Mouse (Mus musculus) forebrain, embryonic 15.5 days (tissue): Measurements from ENCODE around the gene Olfr165. TPM values are rescaled to one million over a fixed set of nuclear protein-coding genes. Genes with fewer than 3 reads are reported as not detected.
"Not testable (repeated sequence)": the region's sequence is repeated elsewhere in the genome, so short reads cannot be mapped to it uniquely, and the experiment has no call there.

Experiments
- ATAC-seq: fragments of 200-750 bp; cut with Nextera tagmentation; replicated peaks from 2 replicates; pipeline ENCODE4 v1.8.0; 2017; ENCODE audit warnings: mild to moderate bottlenecking, moderate TSS enrichment, moderate library complexity
- H3K27ac ChIP-seq: fragments of 300-500 bp; sonication (generic); replicated peaks from 2 replicates; pipeline ENCODE4 v1.5.1; 2015; ENCODE audit warnings: mild to moderate bottlenecking, inconsistent platforms
- H3K27me3 ChIP-seq: fragments of 300-500 bp; sonication (generic); 2 replicates; pipeline ENCODE4 v1.6.1; 2015; ENCODE audit warnings: inconsistent platforms
- H3K36me3 ChIP-seq: fragments of 300-500 bp; sonication (generic); 2 replicates; pipeline ENCODE4 v1.6.1; 2015; ENCODE audit warnings: mild to moderate bottlenecking, inconsistent platforms
- H3K4me1 ChIP-seq: fragments of 300-500 bp; sonication (generic); 2 replicates; pipeline ENCODE4 v1.6.1; 2015; ENCODE audit warnings: inconsistent platforms
- H3K4me2 ChIP-seq: fragments of 300-500 bp; sonication (generic); replicated peaks from 2 replicates; pipeline ENCODE4 v1.6.1; 2015; ENCODE audit warnings: mild to moderate bottlenecking, inconsistent platforms
- H3K4me3 ChIP-seq: fragments of 300-500 bp; sonication (generic); 2 replicates; pipeline ENCODE4 v1.5.1; 2015; ENCODE audit warnings: mild to moderate bottlenecking, inconsistent platforms
- H3K9ac ChIP-seq: fragments of 300-500 bp; sonication (generic); replicated peaks from 2 replicates; pipeline ENCODE4 v1.6.1; 2015; ENCODE audit warnings: mild to moderate bottlenecking, inconsistent platforms
- H3K9me3 ChIP-seq: fragments of 300-500 bp; sonication (generic); 2 replicates; pipeline ENCODE4 v1.6.1; 2016; ENCODE audit warnings: inconsistent platforms
- WGBS: fragments of 180-500 bp; shearing (Covaris S2); methylation state at CpG from one replicate; pipeline ENCODE4 v1.1.7; 2015; ENCODE audit warnings: mixed read lengths; 5-methylcytosine and 5-hydroxymethylcytosine counted together
- polyA plus RNA-seq: library from polyadenylated mRNA; unstranded; fragments of >200 nt; fragmentation: Nextera tagmentation; extraction: Ambion mirVana; gene quantifications from 2 replicates; pipeline ENCODE4 v1.2.1, GENCODE M21; 2015

Olfr165 gene
- not detected in 2 replicates for polyA plus RNA-seq

DNA sequence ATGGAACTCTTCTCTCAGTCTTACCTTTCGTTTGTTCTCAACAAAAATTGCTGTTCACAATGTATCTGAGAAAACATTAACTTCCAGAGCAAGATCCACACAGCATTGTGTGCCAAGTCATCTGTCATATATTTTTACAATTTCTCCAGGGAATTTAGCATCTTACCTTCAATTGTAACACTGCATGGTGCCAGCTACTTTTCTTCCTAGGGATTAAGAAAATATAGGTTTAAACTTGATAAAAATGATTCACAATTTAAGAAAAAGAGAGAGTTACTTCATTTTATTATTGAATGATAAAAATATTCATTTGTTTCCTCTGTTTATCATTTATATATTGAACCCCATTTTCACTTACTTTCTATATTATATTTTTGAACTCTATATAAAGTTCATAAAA lies at the start of gene Olfr165:
Olfr165 (minus strand) TSS at position 101 of the 400 bp plus-strand sequence.
- Histone ChIP-seq H3K36me3 (no peaks in the 10 kb centered on the region), H3K4me2 (no peak within 1 kb of the TSS), H3K27ac (no peak within 1 kb of the TSS), H3K4me1 (no peaks in the 10 kb centered on the region), H3K27me3 (no peaks in the 10 kb centered on the region), H3K4me3 (no peak within 1 kb of the TSS), H3K9me3 (no peaks in the 10 kb centered on the region), H3K9ac (no peak within 1 kb of the TSS)
- WGBS, result 53% methylated on average over 1 of the region's 1 CpGs
- ATAC-seq, result no peak

DNA sequence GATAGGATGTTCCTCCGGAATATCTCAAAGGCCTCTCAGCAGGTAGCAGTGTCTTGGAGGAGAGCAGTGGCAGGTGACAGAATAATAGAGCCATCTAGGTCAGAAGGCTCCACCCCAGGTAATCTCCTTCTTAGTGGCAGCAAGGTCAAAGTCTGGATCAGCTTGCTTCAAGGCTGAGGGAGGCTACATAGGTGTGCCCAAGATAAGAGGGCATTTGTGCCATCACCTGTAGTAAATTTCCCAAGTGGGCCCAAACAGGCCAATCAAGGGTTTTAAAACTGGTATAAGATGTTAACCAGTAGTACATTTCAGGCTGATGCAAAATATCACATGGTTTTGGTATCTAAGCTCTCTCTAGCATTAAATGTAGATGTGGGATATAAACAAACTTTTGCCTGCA lies 41.4 kb upstream of the Olfr165 start:
- Histone ChIP-seq H3K9ac (no peak overlapping the region), H3K4me3 (no peak overlapping the region), H3K27me3 (no peaks in the 10 kb centered on the region), H3K36me3 (no peaks in the 10 kb centered on the region), H3K4me2 (no peak overlapping the region), H3K4me1 (no peaks in the 10 kb centered on the region), H3K27ac (no peak overlapping the region), H3K9me3 (no peaks in the 10 kb centered on the region; the same call in 1 of the 2 replicates)
- 83% methylated on average over 1 of the region's 1 CpGs for WGBS
- ATAC-seq, result no peak

DNA sequence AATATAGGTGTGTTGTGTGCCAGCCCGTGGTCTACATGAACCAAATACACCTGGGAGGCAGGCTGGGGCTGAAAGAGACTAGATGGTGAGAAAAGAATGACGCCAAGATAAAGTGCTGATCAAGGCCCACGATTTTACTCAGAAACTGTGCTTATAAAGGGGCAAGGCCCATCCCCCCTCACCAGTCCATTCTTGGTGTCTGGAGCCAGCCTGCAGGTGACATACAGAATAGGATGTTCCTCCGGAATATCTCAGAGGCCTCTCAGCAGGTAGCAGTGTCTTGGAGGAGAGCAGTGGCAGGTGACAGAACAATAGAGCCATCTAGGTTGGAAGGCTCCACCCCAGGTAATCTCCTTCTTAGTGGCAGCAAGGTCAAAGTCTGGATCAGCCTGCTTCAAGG lies 35.8 kb upstream of the Olfr165 start:
- H3K9ac ChIP-seq, H3K9me3 ChIP-seq, H3K36me3 ChIP-seq, H3K27me3 ChIP-seq, H3K4me1 ChIP-seq, H3K4me3 ChIP-seq, H3K4me2 ChIP-seq, H3K27ac ChIP-seq, ATAC-seq: not testable (repeated sequence)
- WGBS, result 79% methylated on average over 4 of the region's 4 CpGs

DNA sequence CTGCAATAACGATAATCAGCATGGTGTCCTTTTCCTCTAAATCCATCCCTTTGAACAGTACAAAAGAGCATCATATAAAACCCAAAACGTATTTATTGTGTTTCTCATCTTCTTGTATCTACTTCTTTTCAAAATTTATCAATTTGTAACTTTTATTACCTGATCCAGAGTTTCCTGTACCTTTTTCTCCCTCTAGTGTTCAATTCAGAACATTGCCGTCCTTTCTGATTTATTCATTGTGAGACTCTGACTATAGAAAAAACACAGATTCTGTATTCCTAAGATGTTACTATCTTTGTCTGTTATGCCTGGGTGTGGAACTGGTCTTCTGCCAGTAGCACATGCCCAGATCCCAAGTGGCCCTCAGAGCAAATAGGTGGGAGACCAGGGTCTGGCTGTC lies 35.0 kb downstream of the Olfr165 start:
- Histone ChIP-seq H3K9ac (no peak overlapping the region), H3K36me3 (no peaks in the 10 kb centered on the region), H3K27ac (no peak overlapping the region), H3K9me3 (no peaks in the 10 kb centered on the region), H3K4me2 (no peak overlapping the region), H3K27me3 (no peaks in the 10 kb centered on the region), H3K4me1 (no peaks in the 10 kb centered on the region), H3K4me3 (no peak overlapping the region)
- WGBS, result 62% methylated on average over 3 of the region's 3 CpGs
- no peak for ATAC-seq

Other genes starting within 250 kb of the Olfr165 start
- gene Olfr164, start 109.1 kb downstream of the Olfr165 start, polyA plus RNA-seq, result not detected in 2 replicates
- gene Olfr166, start 60.6 kb upstream of the Olfr165 start, polyA plus RNA-seq, result not detected in 2 replicates
- not detected in 2 replicates for gene Olfr167, start 99.1 kb upstream of the Olfr165 start, polyA plus RNA-seq
- gene Olfr168, start 112.4 kb upstream of the Olfr165 start, polyA plus RNA-seq, result not detected in 2 replicates
- gene Olfr169, start 148.7 kb upstream of the Olfr165 start, polyA plus RNA-seq, result not detected in 2 replicates
- gene Olfr170, start 188.7 kb upstream of the Olfr165 start, polyA plus RNA-seq, result not detected in 2 replicates
- gene Olfr171, start 206.8 kb upstream of the Olfr165 start, polyA plus RNA-seq, result not detected in 2 replicates